11 mouse cellular contexts compared by ENCODE assay signal in genomic region chr7:80789534-80789933, GRCm38 (mm10). TPM values are rescaled to one million over a fixed set of nuclear protein-coding genes. Genes with fewer than 3 reads are reported as not detected.
DNase-seq lines count a peak whose midpoint lies in the region; ATAC-seq and TF ChIP-seq lines count a peak whose summit lies in the region.
"Had no signal": no experiment of that assay in that cellular context is flagged by ENCODE, and none has a peak within 500 bp of the region (broad histone marks: within the 10 kb centered on the region; RNA-seq: fewer than 3 reads in every experiment).

No protein-coding gene starts in this region.

- H3K9ac ChIP-seq in kidney, embryonic 15.5 days: no peak overlapping the region
- H3K9ac ChIP-seq in intestine, postnatal 0 days (ENCODE audit: low read depth, low read length): no peak overlapping the region
- H3K9ac ChIP-seq: midbrain, embryonic 12.5 days; neural tube, embryonic 15.5 days had no signal

- DNase-seq in kidney, postnatal 36 days: no peak
- DNase-seq in 416B (ENCODE audit: low read depth) (peak; percentile 62), MN1 (ENCODE audit: low spot score) (peak; percentile 35)
- no peak for DNase-seq in frontal cortex, postnatal 14 days (ENCODE audit: low spot score in 2 of 2)
- DNase-seq in thymus, postnatal 10 days (ENCODE audit: low spot score in 2 of 2): no peak
- DNase-seq in adrenal gland, postnatal 10 days: no peak

- no peak for TF ChIP-seq CTCF in intestine, postnatal 0 days (IDR thresholded peaks at IDR 0.05; ENCODE audit: low read depth)

- peak overlapping the region; percentile 65 for H3K27ac ChIP-seq in kidney, embryonic 15.5 days
- H3K27ac ChIP-seq in intestine, postnatal 0 days (ENCODE audit: low read depth, low read length): 0 out of 2 replicates have a peak overlapping the region, but pooled peaks have one; percentile 52
- H3K27ac ChIP-seq: midbrain, embryonic 12.5 days; neural tube, embryonic 15.5 days had no signal

- peaks cover 62% of the 10 kb centered on the region for H3K4me1 ChIP-seq in kidney, embryonic 15.5 days
- no peaks in the 10 kb centered on the region for H3K4me1 ChIP-seq in intestine, postnatal 0 days (replicated peaks; ENCODE audit: control insufficient read depth, insufficient read depth, low read length)
- H3K4me1 ChIP-seq: midbrain, embryonic 12.5 days had no signal

- no peak overlapping the region for H3K4me3 ChIP-seq in kidney, embryonic 15.5 days (replicated peaks)
- H3K4me3 ChIP-seq in intestine, postnatal 0 days (ENCODE audit: low read depth, low read length): no peak overlapping the region
- H3K4me3 ChIP-seq: midbrain, embryonic 12.5 days; neural tube, embryonic 15.5 days had no signal

- H3K36me3 ChIP-seq in kidney, embryonic 15.5 days: peaks cover 18% of the 10 kb centered on the region
- peaks cover 4% of the 10 kb centered on the region; the same call in 1 of the 2 replicates for H3K36me3 ChIP-seq in intestine, postnatal 0 days (ENCODE audit: control insufficient read depth, insufficient read depth)

- no peak overlapping the region for H3K4me2 ChIP-seq in kidney, embryonic 15.5 days
- peak overlapping the region; percentile 14; the same call in 1 of the 2 replicates for H3K4me2 ChIP-seq in intestine, postnatal 0 days (replicated peaks; ENCODE audit: low read depth)
- H3K4me2 ChIP-seq: midbrain, embryonic 12.5 days; neural tube, embryonic 15.5 days had no signal

- H3K9me3 ChIP-seq in kidney, embryonic 15.5 days (replicated peaks): no peaks in the 10 kb centered on the region
- H3K9me3 ChIP-seq in intestine, postnatal 0 days (ENCODE audit: control insufficient read depth): no peaks in the 10 kb centered on the region
- H3K9me3 ChIP-seq: neural tube, embryonic 15.5 days had no signal

- WGBS in kidney, embryonic 15.5 days: 40% methylated on average over 5 of the region's 5 CpGs
- WGBS in intestine, postnatal 0 days: 31% methylated on average over 5 of the region's 5 CpGs

- H3K27me3 ChIP-seq in kidney, embryonic 15.5 days: no peaks in the 10 kb centered on the region
- no peaks in the 10 kb centered on the region for H3K27me3 ChIP-seq in intestine, postnatal 0 days (replicated peaks; ENCODE audit: control insufficient read depth, insufficient read depth, low read length)
- H3K27me3 ChIP-seq: midbrain, embryonic 12.5 days; neural tube, embryonic 15.5 days had no signal

- no peak for ATAC-seq in kidney, embryonic 15.5 days (replicated peaks; ENCODE audit: low FRiP score)
- ATAC-seq in intestine, postnatal 0 days: no peak
- ATAC-seq: hindbrain, embryonic 16.5 days had no signal

RNA-seq across cellular contexts. Expression of gene Iqgap1, which starts 36.2 kb away (rescaled TPM):
- polyA plus RNA-seq in kidney, embryonic 15.5 days (2015; fragmentation: Nextera tagmentation; extraction: Ambion mirVana): 95.2 and 95.3 TPM in 2 replicates
- 32.3 and 34.1 TPM in 2 replicates for polyA plus RNA-seq in intestine, postnatal 0 days (2015; fragmentation: Nextera tagmentation; extraction: Ambion mirVana)
- total RNA-seq in adrenal gland, postnatal 10 days (2021): 10 to 100 TPM; 76.2 to 86.8 TPM

Comparison
In these comparisons a context has a peak if more than half of its experiments do, and no peak if none do; other contexts are left out.
1. DNase-seq: peak in 416B (single experiment) and MN1 (single experiment); none in kidney, postnatal 36 days (0 of 2), frontal cortex, postnatal 14 days (0 of 2), thymus, postnatal 10 days (0 of 2) and adrenal gland, postnatal 10 days (single experiment).